Mouse (Mus musculus) neural tube, embryonic 12.5 days (tissue): ENCODE results near the gene Rab11fip3. TPM values are rescaled to one million over a fixed set of nuclear protein-coding genes. Genes with fewer than 3 reads are reported as not detected.
A peak's percentile ranks its signal among the peaks of the same experiment; 100 is the strongest.

ENCODE experiments used
- ATAC-seq: fragments of 200-750 bp; cut with Nextera tagmentation; 2 replicates; pipeline ENCODE4 v1.8.0; 2017; ENCODE audit warnings: low read depth, mild to moderate bottlenecking, moderate TSS enrichment, moderate library complexity; ENCODE audit not compliant: low FRiP score
- H3K27ac ChIP-seq: fragments of 300-500 bp; sonication (generic); 2 replicates; pipeline ENCODE4 v1.5.1; 2016
- H3K27me3 ChIP-seq: fragments of 300-500 bp; sonication (generic); replicated peaks from 2 replicates; pipeline ENCODE4 v1.6.1; 2016; ENCODE audit warnings: mild to moderate bottlenecking
- H3K36me3 ChIP-seq: fragments of 300-500 bp; sonication (generic); 2 replicates; pipeline ENCODE4 v1.6.1; 2016; ENCODE audit warnings: mild to moderate bottlenecking
- H3K4me1 ChIP-seq: fragments of 300-500 bp; sonication (generic); 2 replicates; pipeline ENCODE4 v1.6.1; 2016
- H3K4me2 ChIP-seq: fragments of 300-500 bp; sonication (generic); replicated peaks from 2 replicates; pipeline ENCODE4 v1.6.1; 2016; ENCODE audit warnings: mild to moderate bottlenecking
- H3K4me3 ChIP-seq: fragments of 300-500 bp; sonication (generic); 2 replicates; pipeline ENCODE4 v1.5.1; 2016
- H3K9ac ChIP-seq: fragments of 300-500 bp; sonication (generic); 2 replicates; pipeline ENCODE4 v1.6.1; 2016; ENCODE audit warnings: mild to moderate bottlenecking
- H3K9me3 ChIP-seq: fragments of 300-500 bp; sonication (generic); 2 replicates; pipeline ENCODE4 v1.6.1; 2016; ENCODE audit warnings: mild to moderate bottlenecking
- WGBS: fragments of 180-500 bp; shearing (Covaris S2); methylation state at CpG from one replicate; pipeline ENCODE4 v1.1.7; 2016; 5-methylcytosine and 5-hydroxymethylcytosine counted together
- polyA plus RNA-seq: library from polyadenylated mRNA; unstranded; fragments of >200 nt; fragmentation: Nextera tagmentation; extraction: Ambion mirVana; gene quantifications from 2 replicates; pipeline ENCODE4 v1.2.1, GENCODE M21; 2016

Rab11fip3 gene
- polyA plus RNA-seq, 1 experiment from 2014 or later, result 33.8 TPM

- no peak overlapping the region for H3K4me3 ChIP-seq
- no peak overlapping the region for H3K27ac ChIP-seq
- no peaks in the 10 kb centered on the region for H3K9me3 ChIP-seq
- no peaks in the 10 kb centered on the region for H3K27me3 ChIP-seq
- no peaks in the 10 kb centered on the region for H3K4me1 ChIP-seq
- WGBS, result 85% methylated on average over 9 of the region's 9 CpGs
- no peak overlapping the region for H3K9ac ChIP-seq
- H3K4me2 ChIP-seq, result no peak overlapping the region
- peaks cover 18% of the 10 kb centered on the region for H3K36me3 ChIP-seq
- no peak for ATAC-seq
These were observed 47.5 kb downstream of the Rab11fip3 start for GRCm38 (mm10) chr17:26021728-26022341.

DNA sequence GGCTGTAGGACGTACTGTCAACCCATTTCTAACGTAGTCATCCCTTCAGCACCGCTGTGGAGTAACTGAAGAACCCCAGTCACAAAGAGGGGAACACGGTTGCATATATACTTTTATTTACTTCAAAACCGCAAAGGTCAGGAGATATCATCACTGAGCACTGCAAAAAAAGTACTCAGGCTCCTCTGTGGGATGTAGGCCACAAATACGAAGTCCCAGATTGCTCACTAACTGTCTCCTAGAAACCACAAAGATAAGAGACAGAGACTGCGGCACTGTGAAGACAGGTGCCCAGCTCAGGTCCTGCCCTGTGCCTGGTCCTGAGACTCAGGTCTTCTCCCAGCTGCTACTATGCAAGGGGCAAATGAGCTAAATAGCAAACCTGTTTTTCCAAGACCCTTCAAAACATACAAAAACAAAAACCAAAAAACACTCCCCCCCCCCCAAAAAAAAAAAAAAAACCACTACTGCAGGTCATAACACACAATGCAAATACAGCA is 48.5 kb downstream of the Rab11fip3 start:
- no peaks in the 10 kb centered on the region for H3K9me3 ChIP-seq
- no peaks in the 10 kb centered on the region for H3K4me1 ChIP-seq
- H3K4me3 ChIP-seq, result no peak overlapping the region
- H3K36me3 ChIP-seq, result peaks cover 18% of the 10 kb centered on the region
- no peaks in the 10 kb centered on the region for H3K27me3 ChIP-seq
- H3K27ac ChIP-seq, result no peak overlapping the region
- H3K9ac ChIP-seq, result no peak overlapping the region
- H3K4me2 ChIP-seq, result no peak overlapping the region
- ATAC-seq, result no peak
- 93% methylated on average over 7 of the region's 7 CpGs for WGBS

DNA sequence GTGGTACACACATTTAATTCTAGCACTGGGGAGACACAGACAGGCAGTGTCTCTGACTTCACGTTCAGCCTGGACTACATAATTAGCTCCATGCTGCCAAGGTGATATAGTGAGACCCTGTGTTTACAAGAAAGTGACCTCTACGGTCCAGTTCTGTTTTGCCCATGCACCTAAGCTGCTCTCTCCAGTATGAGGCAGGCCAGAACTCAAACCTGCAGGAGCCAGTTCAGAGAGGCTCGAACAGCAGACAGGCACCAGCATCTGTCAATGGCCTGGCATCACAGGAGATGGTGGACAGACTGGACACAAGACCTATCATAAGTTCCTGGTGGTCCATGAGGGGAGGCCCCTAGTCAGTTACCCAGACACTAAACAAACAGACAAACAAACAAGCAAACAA is 51.0 kb downstream of the Rab11fip3 start:
- H3K4me1 ChIP-seq, result no peaks in the 10 kb centered on the region
- no peak overlapping the region for H3K4me2 ChIP-seq
- no peak overlapping the region for H3K9ac ChIP-seq
- no peaks in the 10 kb centered on the region for H3K9me3 ChIP-seq
- no peak overlapping the region for H3K27ac ChIP-seq
- H3K27me3 ChIP-seq, result no peaks in the 10 kb centered on the region
- peaks cover 25% of the 10 kb centered on the region for H3K36me3 ChIP-seq
- ATAC-seq, result no peak
- no peak overlapping the region for H3K4me3 ChIP-seq
- 86% methylated on average over 3 of the region's 3 CpGs for WGBS

GRCm38 (mm10) chr17:26017949-26018348 is 51.4 kb downstream of the Rab11fip3 start:
- Histone ChIP-seq H3K9ac (no peak overlapping the region), H3K4me3 (no peak overlapping the region), H3K36me3 (peaks cover 27% of the 10 kb centered on the region), H3K27ac (no peak overlapping the region), H3K4me1 (no peaks in the 10 kb centered on the region), H3K27me3 (no peaks in the 10 kb centered on the region), H3K4me2 (no peak overlapping the region), H3K9me3 (no peaks in the 10 kb centered on the region)
- ATAC-seq, result no peak
- 87% methylated on average over 5 of the region's 5 CpGs for WGBS

GRCm38 (mm10) chr17:26017021-26017420 is 52.3 kb downstream of the Rab11fip3 start:
- 84% methylated on average over 3 of the region's 3 CpGs for WGBS
- Histone ChIP-seq H3K4me1 (no peaks in the 10 kb centered on the region), H3K27me3 (no peaks in the 10 kb centered on the region), H3K9me3 (no peaks in the 10 kb centered on the region), H3K9ac (no peak overlapping the region), H3K27ac (no peak overlapping the region), H3K4me2 (no peak overlapping the region), H3K36me3 (peaks cover 32% of the 10 kb centered on the region), H3K4me3 (no peak overlapping the region)
- ATAC-seq, result no peak

GRCm38 (mm10) chr17:26013711-26014110 is 55.6 kb downstream of the Rab11fip3 start:
- no peak for ATAC-seq
- Histone ChIP-seq H3K36me3 (peaks cover 46% of the 10 kb centered on the region), H3K4me3 (no peak overlapping the region), H3K9ac (no peak overlapping the region), H3K4me2 (no peak overlapping the region), H3K27ac (no peak overlapping the region), H3K9me3 (no peaks in the 10 kb centered on the region), H3K4me1 (no peaks in the 10 kb centered on the region), H3K27me3 (no peaks in the 10 kb centered on the region)
- WGBS, result 86% methylated on average over 10 of the region's 10 CpGs

DNA sequence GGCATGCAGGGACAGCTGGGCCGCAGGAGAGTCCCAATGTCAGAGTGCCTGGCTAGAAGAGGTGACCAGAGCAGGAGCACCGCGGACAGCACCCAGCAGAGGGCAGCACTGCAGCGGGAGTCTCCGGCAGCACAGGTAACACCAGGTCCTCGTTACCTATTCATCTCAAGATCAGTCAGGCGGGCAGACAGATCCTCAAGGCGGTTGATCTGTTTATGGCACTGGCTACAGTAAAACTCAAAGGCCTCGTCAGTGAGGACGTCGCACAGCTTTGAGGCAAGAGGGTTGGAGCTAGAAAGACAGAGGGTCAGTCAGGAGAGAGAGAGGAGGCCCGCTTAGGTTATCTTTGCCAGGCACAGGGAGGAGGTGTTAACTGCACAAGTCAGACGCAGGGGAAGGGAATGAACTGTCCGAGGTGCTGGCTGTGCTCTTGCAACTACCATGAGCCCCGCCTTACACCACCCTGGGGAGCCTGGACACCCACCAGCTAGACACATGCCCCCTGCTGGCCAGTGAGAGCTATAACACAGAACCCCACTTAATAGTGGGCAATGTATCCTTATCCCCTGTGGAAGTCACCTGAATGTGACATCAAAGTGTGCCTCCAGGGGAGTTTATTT is 57.4 kb downstream of the Rab11fip3 start:
- Histone ChIP-seq H3K4me2 (peak overlapping the region; percentile 32; the same call in 1 of the 2 replicates), H3K4me3 (no peak overlapping the region)

DNA sequence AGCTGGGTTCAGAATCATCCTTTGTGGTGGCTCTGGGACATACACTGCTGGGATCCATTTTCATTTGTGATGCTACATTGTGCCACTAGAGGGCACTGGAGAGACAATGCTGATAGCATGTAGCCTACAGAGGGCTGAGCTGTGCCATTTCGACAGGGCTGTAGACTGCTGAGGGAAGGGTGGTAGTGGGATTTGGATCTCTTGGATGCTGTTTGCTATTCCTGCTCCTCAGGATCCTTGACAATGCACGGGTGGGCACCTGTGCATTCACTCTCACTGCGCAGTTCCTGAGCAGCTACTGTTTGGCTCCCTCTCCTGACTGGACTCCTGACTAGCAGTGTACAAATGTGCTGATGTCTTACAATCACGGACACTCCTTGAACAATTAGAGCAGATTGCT is 59.8 kb downstream of the Rab11fip3 start:
- Histone ChIP-seq H3K9me3 (no peaks in the 10 kb centered on the region), H3K4me1 (no peaks in the 10 kb centered on the region), H3K36me3 (peaks cover 71% of the 10 kb centered on the region), H3K27me3 (no peaks in the 10 kb centered on the region), H3K9ac (no peak overlapping the region), H3K4me2 (no peak overlapping the region), H3K27ac (no peak overlapping the region), H3K4me3 (no peak overlapping the region)
- peak; percentile 63 for ATAC-seq
- 43% methylated on average over 4 of the region's 4 CpGs for WGBS

More for the DNA sequence above, 57.4 kb downstream of the Rab11fip3 start:
- Histone ChIP-seq H3K9ac (no peak overlapping the region), H3K36me3 (peaks cover 61% of the 10 kb centered on the region), H3K4me1 (no peaks in the 10 kb centered on the region), H3K27me3 (no peaks in the 10 kb centered on the region), H3K27ac (no peak overlapping the region), H3K9me3 (no peaks in the 10 kb centered on the region)
- ATAC-seq, result peak; percentile 72; the same call in 1 of the 2 replicates
- WGBS, result 12% methylated on average over 15 of the region's 15 CpGs

GRCm38 (mm10) chr17:26008787-26009186 is 60.6 kb downstream of the Rab11fip3 start:
- WGBS, result 91% methylated on average over 7 of the region's 7 CpGs
- H3K27me3 ChIP-seq, result no peaks in the 10 kb centered on the region
- peaks cover 71% of the 10 kb centered on the region for H3K36me3 ChIP-seq
- H3K9ac ChIP-seq, result no peak overlapping the region
- no peak overlapping the region for H3K27ac ChIP-seq
- H3K4me2 ChIP-seq, result no peak overlapping the region
- no peak for ATAC-seq
- H3K4me3 ChIP-seq, result no peak overlapping the region
- no peaks in the 10 kb centered on the region for H3K9me3 ChIP-seq
- H3K4me1 ChIP-seq, result no peaks in the 10 kb centered on the region

DNA sequence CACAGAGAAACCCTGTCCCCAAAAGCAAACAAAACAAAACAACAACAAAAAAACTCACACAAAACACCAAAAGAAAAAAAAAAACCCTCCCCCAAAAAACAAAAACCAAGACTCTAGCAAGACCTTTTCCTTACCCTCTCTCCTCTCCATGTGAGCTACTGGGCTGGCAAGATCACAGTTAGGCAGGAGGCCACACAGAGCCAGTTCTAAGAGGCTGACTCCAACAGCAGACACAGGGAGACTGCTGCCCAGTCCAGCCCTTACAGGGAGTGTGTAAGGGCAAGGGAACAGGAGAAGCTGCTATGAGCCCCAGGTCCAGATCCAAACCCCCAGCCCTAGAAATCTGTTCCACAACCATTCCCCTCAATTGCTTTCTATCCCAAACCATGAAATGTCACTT is 61.0 kb downstream of the Rab11fip3 start:
- Histone ChIP-seq H3K27me3 (no peaks in the 10 kb centered on the region), H3K9me3 (no peaks in the 10 kb centered on the region), H3K4me3 (no peak overlapping the region), H3K36me3 (peaks cover 71% of the 10 kb centered on the region), H3K9ac (no peak overlapping the region), H3K4me1 (no peaks in the 10 kb centered on the region), H3K4me2 (no peak overlapping the region), H3K27ac (no peak overlapping the region)
- ATAC-seq, result no peak

GRCm38 (mm10) chr17:26007646-26008045 is 61.7 kb downstream of the Rab11fip3 start:
- Histone ChIP-seq H3K9ac (no peak overlapping the region), H3K4me1 (no peaks in the 10 kb centered on the region), H3K9me3 (no peaks in the 10 kb centered on the region), H3K27ac (no peak overlapping the region), H3K4me2 (no peak overlapping the region), H3K4me3 (no peak overlapping the region), H3K36me3 (peaks cover 73% of the 10 kb centered on the region), H3K27me3 (no peaks in the 10 kb centered on the region)
- WGBS, result 81% methylated on average over 2 of the region's 2 CpGs
- no peak for ATAC-seq

GRCm38 (mm10) chr17:26005731-26006450 is 63.5 kb downstream of the Rab11fip3 start:
- no peak for ATAC-seq
- 83% methylated on average over 10 of the region's 10 CpGs for WGBS
- H3K27me3 ChIP-seq, result no peaks in the 10 kb centered on the region
- peaks cover 81% of the 10 kb centered on the region for H3K36me3 ChIP-seq
- no peak overlapping the region for H3K4me3 ChIP-seq
- no peak overlapping the region for H3K4me2 ChIP-seq
- no peak overlapping the region for H3K9ac ChIP-seq
- no peaks in the 10 kb centered on the region for H3K4me1 ChIP-seq
- H3K27ac ChIP-seq, result no peak overlapping the region
- no peaks in the 10 kb centered on the region for H3K9me3 ChIP-seq
